Mouse (Mus musculus): ENCODE data around the gene Uxt.

DNA sequence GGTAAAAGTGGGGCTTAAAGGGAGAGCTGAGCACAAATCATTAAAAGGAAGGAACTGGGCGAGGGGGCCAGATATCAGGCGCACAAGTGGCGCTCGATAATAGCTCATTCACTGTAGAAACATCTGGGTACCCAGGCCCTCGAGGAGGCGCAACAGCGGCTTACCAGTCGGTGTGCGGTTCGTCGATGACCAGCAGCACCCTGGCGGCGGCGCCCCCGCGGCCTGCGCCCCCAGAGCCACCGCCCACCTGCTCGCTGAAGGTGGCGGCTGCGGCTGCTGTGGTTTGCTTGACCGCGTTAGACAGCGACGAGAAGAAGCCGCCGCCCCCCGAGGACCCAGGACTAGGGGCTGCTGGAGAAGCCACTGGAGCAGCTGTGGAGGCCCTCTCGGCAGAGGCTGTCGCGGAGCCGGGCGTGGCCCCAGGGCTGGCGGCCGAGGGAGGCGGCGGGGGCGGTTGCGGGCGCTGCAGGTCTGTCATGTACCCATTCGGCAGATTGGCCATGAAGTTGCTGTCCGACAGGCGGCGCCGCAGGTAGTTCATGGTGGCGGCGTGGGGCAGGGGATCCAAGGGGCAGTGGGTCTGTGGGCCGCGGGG is 41.5 kb downstream of the Uxt start:
- TF ChIP-seq CTCF (IDR thresholded peaks at IDR 0.05; ENCODE audit: control insufficient read depth, insufficient read depth, low read length) (no peak), POLR2A (IDR thresholded peaks at IDR 0.05; ENCODE audit: borderline replicate concordance, control insufficient read depth, low read depth, low read length) (no peak)

Measured in bone marrow, adult 2 months (tissue).